In the genomic region with DNA sequence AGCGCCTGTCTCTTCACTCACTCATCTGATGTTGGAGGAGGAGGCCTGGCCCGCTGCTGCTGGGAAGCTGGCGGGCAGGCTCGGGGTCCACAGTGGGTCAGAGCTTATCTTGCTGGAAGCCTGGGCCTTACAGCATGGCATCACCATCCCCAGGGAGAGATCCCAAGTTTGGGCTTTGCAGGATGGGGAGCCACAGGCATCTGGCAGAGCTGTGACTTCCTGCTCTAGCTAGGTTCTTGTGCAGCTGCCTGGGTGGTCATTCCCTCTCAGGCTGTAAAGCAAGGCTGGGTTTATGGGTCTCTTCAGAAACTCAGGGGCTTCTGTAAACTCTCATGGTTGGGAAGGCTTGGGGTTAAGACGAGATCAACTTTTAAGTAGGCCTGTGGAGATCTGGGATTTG, we compare ENCODE assay signal across 22 mouse cellular contexts.
DNase-seq lines count a peak whose midpoint lies in the region; ATAC-seq lines count a peak whose summit lies in the region.
"Had no signal": no experiment of that assay in that cellular context is flagged by ENCODE, and none has a peak within 500 bp of the region (broad histone marks: within the 10 kb centered on the region; RNA-seq: fewer than 3 reads in every experiment).

No protein-coding gene starts in this region.

- WGBS in hindbrain, embryonic 10.5 days: 50% methylated on average over 5 of the region's 5 CpGs
- 52% methylated on average over 5 of the region's 5 CpGs for WGBS in hindbrain, embryonic 12.5 days
- WGBS in lung, embryonic 16.5 days: 27% methylated on average over 5 of the region's 5 CpGs
- 12% methylated on average over 5 of the region's 5 CpGs for WGBS in limb, embryonic 11.5 days

- no peaks in the 10 kb centered on the region for H3K36me3 ChIP-seq in hindbrain, embryonic 10.5 days
- H3K36me3 ChIP-seq in hindbrain, embryonic 12.5 days: no peaks in the 10 kb centered on the region
- H3K36me3 ChIP-seq in lung, embryonic 16.5 days (ENCODE audit: control insufficient read depth, insufficient read depth, low read length): no peaks in the 10 kb centered on the region
- H3K36me3 ChIP-seq in limb, embryonic 11.5 days (ENCODE audit: control insufficient read depth, insufficient read depth, low read length): no peaks in the 10 kb centered on the region
- H3K36me3 ChIP-seq: embryonic facial prominence, embryonic 15.5 days; forebrain, embryonic 10.5 days; liver, embryonic 12.5 days; neural tube, embryonic 13.5 days had no signal

- H3K4me2 ChIP-seq in hindbrain, embryonic 12.5 days (replicated peaks): no peak overlapping the region
- no peak overlapping the region for H3K4me2 ChIP-seq in lung, embryonic 16.5 days (ENCODE audit: low read depth, low read length)
- H3K4me2 ChIP-seq in limb, embryonic 11.5 days (ENCODE audit: low read depth, severe bottlenecking): no peak overlapping the region
- H3K4me2 ChIP-seq: embryonic facial prominence, embryonic 15.5 days; liver, embryonic 12.5 days; midbrain, embryonic 11.5 days; neural tube, embryonic 13.5 days had no signal

- no peaks in the 10 kb centered on the region for H3K9me3 ChIP-seq in hindbrain, embryonic 10.5 days
- H3K9me3 ChIP-seq in hindbrain, embryonic 12.5 days (replicated peaks): no peaks in the 10 kb centered on the region
- H3K9me3 ChIP-seq in lung, embryonic 16.5 days (ENCODE audit: control insufficient read depth, low read length): no peaks in the 10 kb centered on the region
- H3K9me3 ChIP-seq in limb, embryonic 11.5 days (ENCODE audit: control insufficient read depth, low read length): no peaks in the 10 kb centered on the region
- H3K9me3 ChIP-seq: embryonic facial prominence, embryonic 15.5 days; forebrain, embryonic 10.5 days; liver, embryonic 12.5 days; neural tube, embryonic 13.5 days had no signal

- peaks cover 64% of the 10 kb centered on the region for H3K4me1 ChIP-seq in hindbrain, embryonic 10.5 days (replicated peaks)
- 0 out of 2 replicates have a peak, but pooled peaks cover 5% of the 10 kb centered on the region for H3K4me1 ChIP-seq in hindbrain, embryonic 12.5 days
- peaks cover 11% of the 10 kb centered on the region for H3K4me1 ChIP-seq in lung, embryonic 16.5 days (replicated peaks; ENCODE audit: control insufficient read depth, insufficient read depth, low read length)
- H3K4me1 ChIP-seq in limb, embryonic 11.5 days (ENCODE audit: control insufficient read depth, insufficient read depth, low read length): peaks cover 7% of the 10 kb centered on the region
- H3K4me1 ChIP-seq: liver, embryonic 12.5 days; neural tube, embryonic 13.5 days had no signal

- no peak overlapping the region for H3K4me3 ChIP-seq in hindbrain, embryonic 10.5 days
- H3K4me3 ChIP-seq in hindbrain, embryonic 12.5 days: no peak overlapping the region
- H3K4me3 ChIP-seq in lung, embryonic 16.5 days (ENCODE audit: low read length): no peak overlapping the region
- no peak overlapping the region for H3K4me3 ChIP-seq in limb, embryonic 11.5 days (ENCODE audit: low read depth, low read length)
- H3K4me3 ChIP-seq: embryonic facial prominence, embryonic 15.5 days; forebrain, embryonic 10.5 days; liver, embryonic 12.5 days; neural tube, embryonic 13.5 days had no signal

- H3K9ac ChIP-seq in hindbrain, embryonic 12.5 days: no peak overlapping the region
- no peak overlapping the region for H3K9ac ChIP-seq in lung, embryonic 16.5 days (ENCODE audit: low read length)
- H3K9ac ChIP-seq in limb, embryonic 11.5 days (ENCODE audit: low read length): no peak overlapping the region
- H3K9ac ChIP-seq: embryonic facial prominence, embryonic 15.5 days; liver, embryonic 12.5 days; neural tube, embryonic 13.5 days had no signal

- peak overlapping the region; percentile 9; the same call in 1 of the 2 replicates for H3K27ac ChIP-seq in hindbrain, embryonic 10.5 days
- no peak overlapping the region for H3K27ac ChIP-seq in hindbrain, embryonic 12.5 days
- no peak overlapping the region for H3K27ac ChIP-seq in lung, embryonic 16.5 days (ENCODE audit: low read length)
- H3K27ac ChIP-seq in limb, embryonic 11.5 days (replicated peaks; ENCODE audit: low read depth, low read length): no peak overlapping the region
- H3K27ac ChIP-seq: embryonic facial prominence, embryonic 15.5 days; forebrain, embryonic 10.5 days; hindbrain, postnatal 0 days; liver, embryonic 12.5 days; neural tube, embryonic 13.5 days had no signal

- ATAC-seq in hindbrain, embryonic 12.5 days (ENCODE audit: low FRiP score): no peak
- peak; percentile 10; the same call in 1 of the 2 replicates for ATAC-seq in lung, embryonic 16.5 days (ENCODE audit: low read depth)
- 0 out of 2 replicates have a peak, but pooled peaks have one; percentile 46 for ATAC-seq in limb, embryonic 11.5 days (ENCODE audit: insufficient number of reproducible peaks, low FRiP score, low TSS enrichment, low read depth)
- ATAC-seq: activated CD4-positive, CD25-positive, alpha-beta regulatory T cell, adult 4 months; hindbrain, postnatal 0 days; liver, embryonic 12.5 days; Patski had no signal

- H3K27me3 ChIP-seq in hindbrain, embryonic 10.5 days (ENCODE audit: insufficient read depth, poor library complexity, severe bottlenecking): peaks cover 87% of the 10 kb centered on the region
- peaks cover 22% of the 10 kb centered on the region for H3K27me3 ChIP-seq in hindbrain, embryonic 12.5 days
- H3K27me3 ChIP-seq in lung, embryonic 16.5 days (ENCODE audit: control insufficient read depth, insufficient read depth, low read depth, low read length): peaks cover 5% of the 10 kb centered on the region; the same call in 1 of the 2 replicates
- H3K27me3 ChIP-seq in limb, embryonic 11.5 days (ENCODE audit: control insufficient read depth, insufficient read depth, low read length): peaks cover 6% of the 10 kb centered on the region; the same call in 1 of the 2 replicates
- H3K27me3 ChIP-seq: embryonic facial prominence, embryonic 15.5 days; neural tube, embryonic 13.5 days; Patski had no signal

- DNase-seq in hindbrain, embryonic 10.5 days (ENCODE audit: low spot score): no peak
- no peak for DNase-seq in lung, postnatal 10 days
- peak; percentile 55 for DNase-seq in limb, embryonic 11.5 days (ENCODE audit: low spot score)
- DNase-seq in yolk sac, embryonic 10.5 days (ENCODE audit: low spot score): peak; percentile 69
- DNase-seq in right cerebral cortex, adult 18-20 months: no peak
- DNase-seq: adrenal gland, postnatal 36 days; cerebellum, adult 9-10 months; gastrocnemius, postnatal 14 days; kidney, postnatal 36 days; layer of hippocampus, adult 9-11 months; lung, postnatal 14 days; right cerebral cortex, postnatal 14 days had no signal

Comparison
In these comparisons a context has a peak if more than half of its experiments do, and no peak if none do; other contexts are left out.
1. DNase-seq: peak in limb, embryonic 11.5 days (single experiment) and yolk sac, embryonic 10.5 days (single experiment); none in hindbrain, embryonic 10.5 days (single experiment), lung, postnatal 10 days (single experiment) and right cerebral cortex, adult 18-20 months (single experiment).